9 mouse cellular contexts compared by ENCODE assay signal in the genomic region with DNA sequence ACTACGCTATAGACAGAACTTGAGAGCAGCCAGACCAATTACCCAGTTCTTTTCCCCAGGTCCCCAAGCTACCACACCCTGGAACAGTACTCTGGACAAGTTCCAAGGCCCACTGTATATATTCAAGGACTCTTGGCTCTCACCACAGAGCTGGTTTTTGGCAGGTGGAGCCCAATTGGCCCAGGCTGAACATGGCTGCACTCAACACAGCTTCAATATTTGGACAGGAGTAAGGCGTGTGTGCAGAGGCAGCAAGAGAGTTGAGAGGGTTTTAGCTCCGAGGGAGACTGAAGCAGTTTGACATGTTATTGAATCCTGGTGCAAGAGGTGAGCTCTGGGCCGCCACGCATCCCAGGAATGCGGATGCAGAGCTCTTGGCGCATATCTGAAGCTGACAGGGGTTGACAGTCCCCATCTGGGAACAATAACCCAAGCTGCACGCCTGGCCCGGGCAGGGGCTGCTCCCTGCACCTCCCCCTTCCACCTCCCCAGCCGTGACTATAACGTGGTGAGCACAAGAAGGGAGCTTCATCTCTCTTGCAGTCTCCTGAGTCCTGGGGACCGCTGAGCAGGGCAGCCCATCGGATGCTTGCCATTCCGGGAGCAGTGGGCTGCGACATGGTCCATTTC. TPM values are rescaled to one million over a fixed set of nuclear protein-coding genes. Genes with fewer than 3 reads are reported as not detected.
DNase-seq lines count a peak whose midpoint lies in the region; ATAC-seq and TF ChIP-seq lines count a peak whose summit lies in the region.
"Had no signal": no experiment of that assay in that cellular context is flagged by ENCODE, and none has a peak within 500 bp of the region (broad histone marks: within the 10 kb centered on the region; RNA-seq: fewer than 3 reads in every experiment).

No protein-coding gene starts in this region.

- no peaks in the 10 kb centered on the region for H3K36me3 ChIP-seq in heart, embryonic 16.5 days (ENCODE audit: control insufficient read depth, insufficient read depth)
- H3K36me3 ChIP-seq in midbrain, embryonic 14.5 days (ENCODE audit: control insufficient read depth, insufficient read depth, low read length): no peaks in the 10 kb centered on the region
- H3K36me3 ChIP-seq: liver, embryonic 15.5 days had no signal

- DNase-seq in Patski (ENCODE audit: low read depth, low spot score): no peak
- DNase-seq in embryo, embryonic 11.5 days (ENCODE audit: low read depth, low spot score): peak; percentile 70
- DNase-seq in kidney, postnatal 25 days: peak; percentile 52 to 65
- DNase-seq in midbrain, embryonic 14.5 days: peak; percentile 55
- DNase-seq in urinary bladder, postnatal 25 days (ENCODE audit: low spot score): no peak
- no peak for DNase-seq in thymus, postnatal 36 days

- H3K4me1 ChIP-seq in heart, embryonic 16.5 days (ENCODE audit: control insufficient read depth, insufficient read depth, low read length): peaks cover 47% of the 10 kb centered on the region
- H3K4me1 ChIP-seq in midbrain, embryonic 14.5 days (ENCODE audit: control insufficient read depth, insufficient read depth, low read length): peaks cover 11% of the 10 kb centered on the region
- H3K4me1 ChIP-seq: liver, embryonic 15.5 days had no signal

- in situ Hi-C loops in Patski (cut with MboI; ENCODE audit: low pct_unique_long_range_greater_than_20kb): no loop called here

- 0 out of 2 replicates have a peak, but pooled peaks cover 4% of the 10 kb centered on the region for H3K9me3 ChIP-seq in heart, embryonic 16.5 days (replicated peaks; ENCODE audit: control insufficient read depth, low read length)
- H3K9me3 ChIP-seq in midbrain, embryonic 14.5 days (ENCODE audit: control insufficient read depth, low read length): no peaks in the 10 kb centered on the region
- H3K9me3 ChIP-seq: liver, embryonic 15.5 days had no signal

- peak; percentile 90 for ATAC-seq in Patski
- peak; percentile 94 for ATAC-seq in heart, embryonic 16.5 days (replicated peaks; ENCODE audit: extremely low read depth, insufficient read depth, low FRiP score)
- ATAC-seq in midbrain, embryonic 14.5 days (ENCODE audit: low FRiP score, low TSS enrichment): peak; percentile 68; the same call in 1 of the 2 replicates
- no peak for ATAC-seq in granulocyte monocyte progenitor cell, adult 5-6 weeks (replicated peaks; ENCODE audit: poor library complexity, severe bottlenecking)

- CTCF ChIA-PET in Patski (lab: Charles Lee): interaction anchor here (1.0 to 1.1 kb wide), 2 partner anchors 35 to 91 kb away, joined by 3 read pairs; no protein-coding TSS in a partner anchor

- H3K9ac ChIP-seq in heart, embryonic 16.5 days (ENCODE audit: low read length): peak overlapping the region; percentile 70
- H3K9ac ChIP-seq in midbrain, embryonic 14.5 days (replicated peaks; ENCODE audit: low read length): 0 out of 2 replicates have a peak overlapping the region, but pooled peaks have one; percentile 13
- H3K9ac ChIP-seq: liver, embryonic 15.5 days had no signal

- H3K27ac ChIP-seq in heart, embryonic 16.5 days (ENCODE audit: low read length): peak overlapping the region; percentile 95
- 0 out of 2 replicates have a peak overlapping the region, but pooled peaks have one; percentile 22 for H3K27ac ChIP-seq in midbrain, embryonic 14.5 days (replicated peaks; ENCODE audit: low read depth, low read length)
- H3K27ac ChIP-seq: liver, embryonic 15.5 days had no signal

- H3K4me3 ChIP-seq in heart, embryonic 16.5 days (ENCODE audit: low read length): peak overlapping the region; percentile 35
- H3K4me3 ChIP-seq in midbrain, embryonic 14.5 days (replicated peaks; ENCODE audit: low read depth, low read length): 0 out of 2 replicates have a peak overlapping the region, but pooled peaks have one; percentile 3
- H3K4me3 ChIP-seq: liver, embryonic 15.5 days had no signal

- peak overlapping the region; percentile 60 for H3K4me2 ChIP-seq in heart, embryonic 16.5 days (ENCODE audit: low read depth, low read length)
- H3K4me2 ChIP-seq in midbrain, embryonic 14.5 days (ENCODE audit: low read length): peak overlapping the region; percentile 43
- H3K4me2 ChIP-seq: liver, embryonic 15.5 days had no signal

- 8% methylated on average over 15 of the region's 15 CpGs for WGBS in heart, embryonic 16.5 days
- WGBS in midbrain, embryonic 14.5 days: 10% methylated on average over 15 of the region's 15 CpGs

- no peaks in the 10 kb centered on the region for H3K27me3 ChIP-seq in Patski
- H3K27me3 ChIP-seq in heart, embryonic 16.5 days (ENCODE audit: control insufficient read depth, insufficient read depth, low read length): no peaks in the 10 kb centered on the region
- H3K27me3 ChIP-seq in midbrain, embryonic 14.5 days (ENCODE audit: control insufficient read depth, insufficient read depth, low read length): no peaks in the 10 kb centered on the region
- H3K27me3 ChIP-seq: liver, embryonic 15.5 days had no signal

- POLR2A ChIA-PET in Patski (lab: Charles Lee): interaction anchor here (0.8 kb wide), 1 partner anchor 69 kb away, joined by 3 read pairs; no protein-coding TSS in a partner anchor

- no peak for TF ChIP-seq CTCF in Patski (IDR thresholded peaks at IDR 0.05)

RNA-seq across cellular contexts. Expression of a gene that starts 33.7 kb away (rescaled TPM):
- polyA plus RNA-seq in Patski (2021): 8.0 TPM
- 101 and 112 TPM in 2 replicates for polyA plus RNA-seq in heart, embryonic 16.5 days (2015; fragmentation: Nextera tagmentation; extraction: Ambion mirVana)
- 11.4 and 13.6 TPM in 2 replicates for polyA plus RNA-seq in midbrain, embryonic 14.5 days (2014; fragmentation: Nextera tagmentation; extraction: Ambion mirVana)
- total RNA-seq in granulocyte monocyte progenitor cell, adult 5-6 weeks (2014; fragmentation: Nextera tagmentation): not detected in 2 replicates
- 0.99 and 1.8 TPM in 2 replicates for total RNA-seq in granulocyte monocyte progenitor cell, adult 5-6 weeks (2017)

Comparison
In these comparisons a context has a peak if more than half of its experiments do, and no peak if none do; other contexts are left out.
1. DNase-seq: peak in embryo, embryonic 11.5 days (single experiment), kidney, postnatal 25 days (2 of 2) and midbrain, embryonic 14.5 days (single experiment); none in Patski (single experiment), urinary bladder, postnatal 25 days (single experiment) and thymus, postnatal 36 days (0 of 2).